Comparison of ENCODE assay signal across 9 mouse cellular contexts in genomic region chr1:136540407-136540895, GRCm38 (mm10).
DNase-seq lines count a peak whose midpoint lies in the region; ATAC-seq and TF ChIP-seq lines count a peak whose summit lies in the region.
"Had no signal": no experiment of that assay in that cellular context is flagged by ENCODE, and none has a peak within 500 bp of the region (broad histone marks: within the 10 kb centered on the region; RNA-seq: fewer than 3 reads in every experiment).

No protein-coding gene starts in this region.

- H3K27me3 ChIP-seq in lung, embryonic 14.5 days (ENCODE audit: insufficient read depth, low read length), result no peaks in the 10 kb centered on the region
- H3K27me3 ChIP-seq in heart, embryonic 14.5 days (ENCODE audit: control insufficient read depth, insufficient read depth, low read length), result no peaks in the 10 kb centered on the region
- H3K27me3 ChIP-seq in stomach, embryonic 15.5 days (replicated peaks), result no peaks in the 10 kb centered on the region

- H3K4me2 ChIP-seq in lung, embryonic 14.5 days, result no peak overlapping the region; the same call in 1 of the 2 replicates
- H3K4me2 ChIP-seq in heart, embryonic 14.5 days (ENCODE audit: low read length), result peak overlapping the region; percentile 39
- H3K4me2 ChIP-seq in stomach, embryonic 15.5 days, result no peak overlapping the region

- H3K9ac ChIP-seq in lung, embryonic 14.5 days, result no peak overlapping the region
- H3K9ac ChIP-seq in heart, embryonic 14.5 days (ENCODE audit: low read length), result no peak overlapping the region
- no peak overlapping the region for H3K9ac ChIP-seq in stomach, embryonic 15.5 days

- peaks cover 9% of the 10 kb centered on the region for H3K4me1 ChIP-seq in lung, embryonic 14.5 days (ENCODE audit: insufficient read depth)
- H3K4me1 ChIP-seq in embryonic fibroblast, embryonic 13.5 days (ENCODE audit: control insufficient read depth, insufficient read depth, low read length), result 0 out of 2 replicates have a peak, but pooled peaks cover 4% of the 10 kb centered on the region
- peaks cover 5 to 6% of the 10 kb centered on the region in 2 experiments; a peak in 2 of 4 replicates for H3K4me1 ChIP-seq in heart, embryonic 14.5 days (ENCODE audit: control insufficient read depth in 2 of 2, insufficient read depth in 2 of 2, low read length in 2 of 2)
- H3K4me1 ChIP-seq in stomach, embryonic 15.5 days, result peaks cover 8% of the 10 kb centered on the region

- ATAC-seq in lung, embryonic 14.5 days (ENCODE audit: insufficient read depth), result 0 out of 2 replicates have a peak, but pooled peaks have one; percentile 39
- ATAC-seq in heart, embryonic 14.5 days (ENCODE audit: insufficient number of reproducible peaks, insufficient read depth, low FRiP score, low read depth), result no peak
- ATAC-seq in stomach, embryonic 15.5 days (ENCODE audit: insufficient read depth, low FRiP score, low read depth), result peak; percentile 19; the same call in 1 of the 2 replicates
- no peak for ATAC-seq in activated CD4-positive, CD25-positive, alpha-beta regulatory T cell, adult 4 months

- 24% methylated on average over 9 of the region's 9 CpGs for WGBS in lung, embryonic 14.5 days
- WGBS in heart, embryonic 14.5 days, result 22% methylated on average over 9 of the region's 9 CpGs
- 20% methylated on average over 9 of the region's 9 CpGs for WGBS in stomach, embryonic 15.5 days

- H3K27ac ChIP-seq in lung, embryonic 14.5 days (ENCODE audit: low read depth), result peak overlapping the region; percentile 1; the same call in 1 of the 2 replicates
- H3K27ac ChIP-seq in embryonic fibroblast, embryonic 13.5 days (ENCODE audit: insufficient read depth, low read length), result peak overlapping the region; percentile 59; the same call in 1 of the 2 replicates
- H3K27ac ChIP-seq in heart, embryonic 14.5 days (replicated peaks in 1 of 2; ENCODE audit: control insufficient read depth in 1 of 2, insufficient read depth in 1 of 2, low read depth in 2 of 2, low read length in 2 of 2), result peak overlapping the region in 1 of 2 experiments; percentile 44; a peak in 1 of 4 replicates
- peak overlapping the region; percentile 85 for H3K27ac ChIP-seq in stomach, embryonic 15.5 days

- H3K4me3 ChIP-seq in lung, embryonic 14.5 days (ENCODE audit: low read depth, low read length), result no peak overlapping the region
- no peak overlapping the region for H3K4me3 ChIP-seq in embryonic fibroblast, embryonic 13.5 days (ENCODE audit: insufficient read depth, low read length)
- no peak overlapping the region for H3K4me3 ChIP-seq in heart, embryonic 14.5 days (ENCODE audit: control insufficient read depth in 1 of 2, insufficient read depth in 1 of 2, low read depth in 1 of 2, low read length in 2 of 2)
- H3K4me3 ChIP-seq in stomach, embryonic 15.5 days (replicated peaks), result no peak overlapping the region

- H3K36me3 ChIP-seq in lung, embryonic 14.5 days (ENCODE audit: insufficient read depth), result peaks cover 4% of the 10 kb centered on the region; the same call in 1 of the 2 replicates
- H3K36me3 ChIP-seq in heart, embryonic 14.5 days (ENCODE audit: control insufficient read depth, insufficient read depth, low read length), result no peaks in the 10 kb centered on the region
- H3K36me3 ChIP-seq in stomach, embryonic 15.5 days, result no peaks in the 10 kb centered on the region

- no peak for TF ChIP-seq POLR2A in embryonic fibroblast, embryonic 13.5 days (IDR thresholded peaks at IDR 0.05; ENCODE audit: low read depth, low read length)

- H3K9me3 ChIP-seq in lung, embryonic 14.5 days (ENCODE audit: low read depth, low read length), result no peaks in the 10 kb centered on the region
- peaks cover 3% of the 10 kb centered on the region; the same call in 1 of the 2 replicates for H3K9me3 ChIP-seq in heart, embryonic 14.5 days (ENCODE audit: control insufficient read depth, low read length)
- no peaks in the 10 kb centered on the region for H3K9me3 ChIP-seq in stomach, embryonic 15.5 days

- DNase-seq in lung, embryonic 14.5 days, result peak; percentile 48
- DNase-seq in lung, postnatal 14 days, result no peak
- DNase-seq in B cell, adult 2 months, result no peak
- DNase-seq: cerebellum, adult 11-12 months; thymus, postnatal 25 days had no signal

- TF ChIP-seq CTCF in lung, embryonic 14.5 days (IDR thresholded peaks at IDR 0.05; ENCODE audit: low read depth), result no peak
- TF ChIP-seq CTCF in embryonic fibroblast, embryonic 13.5 days (IDR thresholded peaks at IDR 0.05; ENCODE audit: borderline replicate concordance, insufficient read depth, low read length), result no peak

Comparison
In these comparisons a context has a peak if more than half of its experiments do, and no peak if none do; other contexts are left out.
1. ATAC-seq: peak in lung, embryonic 14.5 days (single experiment) and stomach, embryonic 15.5 days (single experiment); none in heart, embryonic 14.5 days (single experiment) and activated CD4-positive, CD25-positive, alpha-beta regulatory T cell, adult 4 months (single experiment).